Mouse (Mus musculus): ENCODE measurements around the gene Prkn.

Prkn gene

GRCm38 (mm10) chr17:11829501-11829900 lies 989.3 kb downstream of the Prkn start:
- no peak for DNase-seq (ENCODE audit: low read depth, low spot score)

DNA sequence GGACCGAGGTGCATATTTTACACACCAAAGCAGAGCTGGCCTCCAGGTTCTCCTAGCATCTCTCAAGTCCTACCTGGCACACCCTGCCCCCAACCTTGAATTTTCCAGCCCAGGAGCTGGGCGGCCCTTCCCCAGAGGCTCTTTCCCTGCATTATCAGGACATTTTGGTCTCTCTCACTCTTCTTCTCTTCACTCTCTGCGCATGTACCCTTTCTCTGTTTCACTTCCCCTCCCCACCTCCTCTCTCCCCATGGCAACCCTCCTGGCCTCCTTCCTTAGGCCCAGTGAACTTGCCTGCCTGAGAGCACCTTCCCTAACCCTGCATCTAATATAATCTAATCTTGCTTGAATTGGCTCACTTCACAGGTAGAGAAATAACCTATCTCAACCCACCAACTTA lies 996.9 kb downstream of the Prkn start:
- DNase-seq (ENCODE audit: low read depth, low spot score) = no peak

GRCm38 (mm10) chr17:11844436-11844835 lies 1004.3 kb downstream of the Prkn start:
- DNase-seq (ENCODE audit: low read depth, low spot score) = no peak

- no peak for DNase-seq (ENCODE audit: low read depth, low spot score)
Measured at GRCm38 (mm10) chr17:11844989-11845388, 1004.8 kb downstream of the Prkn start.

GRCm38 (mm10) chr17:11845506-11845905 lies 1005.3 kb downstream of the Prkn start:
- no peak for DNase-seq (ENCODE audit: low read depth, low spot score)

DNA sequence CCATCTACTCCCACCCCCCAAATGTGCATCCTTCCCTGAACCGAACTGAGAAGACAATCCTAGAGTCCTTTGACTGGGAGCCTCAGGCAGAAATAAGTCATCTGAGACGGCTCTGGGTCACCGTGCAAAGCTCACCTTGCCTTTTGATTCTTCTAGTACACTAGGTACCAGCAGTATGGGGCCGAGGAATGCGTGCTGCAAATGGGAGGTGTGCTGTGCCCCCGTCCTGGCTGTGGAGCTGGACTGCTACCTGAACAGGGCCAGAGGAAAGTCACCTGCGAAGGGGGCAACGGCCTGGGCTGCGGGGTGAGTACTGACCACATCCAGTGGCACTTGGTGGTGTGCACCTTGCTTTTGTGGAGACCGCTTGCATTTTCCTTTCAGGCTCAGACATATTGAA lies 1014.4 kb downstream of the Prkn start:
- no peak for DNase-seq (ENCODE audit: low read depth, low spot score)

DNA sequence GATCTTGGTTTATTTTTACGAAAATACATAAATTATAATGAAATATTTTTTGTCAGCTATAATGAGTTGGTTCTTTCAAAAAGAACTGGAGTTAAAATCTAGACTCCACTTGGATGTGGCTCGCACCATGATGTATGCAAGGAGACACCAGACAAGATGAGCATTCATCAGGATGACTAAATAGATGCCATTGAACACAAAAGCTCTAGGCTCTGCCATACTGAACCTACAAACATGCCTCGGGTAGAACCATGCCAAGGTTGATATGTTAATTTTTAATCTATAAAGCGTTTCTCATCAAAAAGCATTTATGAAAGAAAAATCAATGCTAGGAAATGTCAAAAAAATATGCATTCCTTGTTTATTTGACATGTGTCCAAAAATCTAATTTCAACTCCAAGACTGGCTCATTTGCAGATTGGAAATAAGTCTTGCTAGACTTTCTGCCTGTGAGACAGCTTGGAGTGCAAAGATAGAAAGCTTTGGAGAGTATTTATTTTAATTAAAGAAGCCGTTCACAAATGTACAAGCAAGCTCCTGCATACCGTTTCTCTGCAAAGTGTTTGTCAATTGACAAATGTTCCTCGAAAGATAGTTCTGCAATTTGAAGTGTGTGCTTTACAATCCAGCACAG lies 1018.7 kb downstream of the Prkn start:
- DNase-seq (ENCODE audit: low read depth, low spot score) = peak; percentile 49

GRCm38 (mm10) chr17:11861178-11861577 lies 1021.0 kb downstream of the Prkn start:
- DNase-seq (ENCODE audit: low read depth, low spot score) = no peak

DNA sequence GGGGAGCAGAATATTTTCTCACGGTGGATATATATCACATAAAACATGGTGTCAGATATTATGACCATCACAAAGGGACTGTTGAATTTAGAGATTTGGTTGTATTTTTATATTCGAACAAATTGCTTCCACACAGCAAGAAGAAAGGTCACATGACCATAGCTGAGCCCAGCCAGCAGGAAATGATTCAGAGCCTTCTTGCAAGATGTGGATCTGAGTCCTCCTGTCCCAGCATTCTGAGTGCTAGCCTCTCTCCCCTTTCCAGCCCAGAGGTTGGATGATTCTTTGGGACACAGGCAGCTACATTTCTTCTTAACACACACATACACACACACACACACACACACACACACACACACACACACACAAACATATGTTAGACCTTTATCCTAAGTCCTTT lies 1022.2 kb downstream of the Prkn start:
- no peak for DNase-seq (ENCODE audit: low read depth, low spot score)

DNA sequence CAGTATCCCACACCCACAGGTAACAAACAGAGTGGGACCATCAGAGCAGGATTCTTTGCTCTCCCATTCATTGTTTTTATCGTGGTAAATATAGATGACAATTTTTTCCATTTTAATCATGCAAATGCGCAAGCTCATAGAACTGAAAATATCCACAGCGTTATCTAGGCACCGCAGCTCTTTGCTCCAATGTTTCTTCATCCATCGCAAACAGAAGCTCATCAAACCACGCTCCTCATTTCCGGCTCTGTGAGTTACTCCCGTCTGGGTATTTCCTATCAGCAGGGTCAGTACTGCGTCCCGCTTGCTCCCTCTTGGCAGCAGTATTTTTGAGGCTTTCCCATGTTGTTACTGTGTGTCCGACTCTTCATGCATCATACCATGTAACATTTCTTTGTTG lies 1022.8 kb downstream of the Prkn start:
- DNase-seq (ENCODE audit: low read depth, low spot score) = no peak

- DNase-seq (ENCODE audit: low read depth, low spot score) = no peak
Measured at GRCm38 (mm10) chr17:11866231-11866630, 1026.0 kb downstream of the Prkn start.

- DNase-seq (ENCODE audit: low read depth, low spot score) = no peak
Measured at GRCm38 (mm10) chr17:11867334-11868095, 1027.3 kb downstream of the Prkn start.

DNA sequence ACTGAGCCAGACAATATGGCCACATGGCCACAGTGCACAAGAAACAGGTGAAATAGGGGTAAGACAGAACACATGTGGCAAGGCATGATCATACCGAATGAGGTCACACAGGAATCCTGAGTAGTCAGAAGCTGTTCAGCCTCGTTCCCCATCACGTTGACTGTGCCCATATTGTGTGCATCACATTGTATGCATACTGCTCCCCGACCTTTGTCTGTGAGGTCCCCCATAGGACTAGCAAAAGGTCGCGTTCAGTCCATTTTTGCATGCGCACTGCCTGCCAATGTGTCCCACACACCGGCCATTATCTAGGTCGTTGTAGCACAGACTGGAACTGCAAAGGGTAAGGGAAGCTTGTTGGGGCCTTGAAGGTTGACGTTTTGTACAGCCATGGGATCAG lies 1030.4 kb downstream of the Prkn start:
- no peak for DNase-seq (ENCODE audit: low read depth, low spot score)

- DNase-seq (ENCODE audit: low read depth, low spot score) = no peak
Measured at GRCm38 (mm10) chr17:11876240-11876639, 1036.1 kb downstream of the Prkn start.

DNA sequence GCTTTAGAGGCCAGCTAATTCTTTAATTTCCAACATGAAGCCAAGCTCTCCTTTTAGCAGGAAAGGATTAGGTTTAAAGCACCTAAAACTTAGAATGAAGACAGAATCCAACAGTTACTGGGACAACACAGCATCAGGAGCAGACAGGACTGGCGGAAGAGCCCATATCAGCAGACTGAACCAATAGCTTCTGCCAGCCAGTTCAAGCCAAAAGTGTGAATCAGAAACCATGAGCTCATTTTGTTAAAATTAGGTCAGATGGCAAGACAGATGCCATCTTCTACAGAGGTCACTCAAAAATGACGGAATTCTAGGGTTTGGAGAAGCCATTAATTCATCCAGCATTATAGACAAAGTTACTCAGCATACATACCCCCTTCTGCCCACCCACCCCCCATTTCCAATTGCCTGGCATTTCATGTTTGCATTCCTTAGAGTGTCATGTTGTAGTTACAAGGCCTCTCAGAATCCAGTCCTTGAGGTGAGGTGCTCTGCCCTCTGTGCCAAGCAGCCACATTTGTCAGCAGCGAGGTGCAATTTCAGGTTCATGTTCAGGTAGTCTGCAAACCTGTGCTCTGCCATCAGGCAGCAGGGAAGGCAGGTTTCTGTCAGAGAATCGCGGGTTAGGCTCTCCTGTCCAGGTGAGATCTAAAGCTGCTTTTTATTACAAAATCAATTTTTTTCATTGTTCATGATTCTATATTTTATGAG lies 1041.1 kb downstream of the Prkn start:
- DNase-seq (ENCODE audit: low read depth, low spot score) = no peak

- DNase-seq (ENCODE audit: low read depth, low spot score) = no peak
Measured at GRCm38 (mm10) chr17:11885601-11886000, 1045.4 kb downstream of the Prkn start.

- DNase-seq (ENCODE audit: low read depth, low spot score) = no peak
Measured at GRCm38 (mm10) chr17:11886963-11887362, 1046.8 kb downstream of the Prkn start.

DNA sequence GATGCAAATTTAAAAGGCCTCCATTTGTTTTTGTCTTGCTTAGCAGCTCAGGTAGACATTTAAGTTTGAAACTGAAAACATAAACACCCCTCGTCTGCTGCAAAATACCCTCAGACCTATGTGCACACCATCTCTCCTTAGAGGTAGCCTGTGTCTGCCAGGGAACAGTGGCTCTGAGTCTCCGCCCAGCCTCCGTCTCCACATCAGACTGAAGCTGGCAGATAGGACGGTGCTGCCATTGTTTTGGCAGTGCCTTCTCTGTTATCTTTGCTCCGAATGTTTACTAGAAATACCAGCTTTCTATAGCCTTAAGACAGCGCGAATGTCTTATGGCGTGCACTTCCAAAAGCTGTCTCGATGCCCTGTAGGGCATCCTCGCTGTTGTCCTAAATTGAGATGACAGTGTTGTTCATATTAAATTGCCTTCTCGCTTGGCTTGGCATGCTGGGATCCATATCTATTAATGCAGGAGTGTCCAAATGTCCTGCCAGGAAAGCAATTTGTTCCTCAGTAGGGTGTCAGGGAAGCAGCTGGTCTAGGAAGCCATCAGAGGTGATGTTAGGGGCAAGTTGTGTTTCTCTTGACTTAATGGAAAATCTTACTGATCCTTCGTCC lies 1047.5 kb downstream of the Prkn start:
- DNase-seq (ENCODE audit: low read depth, low spot score) = no peak

- DNase-seq (ENCODE audit: low read depth, low spot score) = no peak
Measured at GRCm38 (mm10) chr17:11888806-11889205, 1048.6 kb downstream of the Prkn start.

DNA sequence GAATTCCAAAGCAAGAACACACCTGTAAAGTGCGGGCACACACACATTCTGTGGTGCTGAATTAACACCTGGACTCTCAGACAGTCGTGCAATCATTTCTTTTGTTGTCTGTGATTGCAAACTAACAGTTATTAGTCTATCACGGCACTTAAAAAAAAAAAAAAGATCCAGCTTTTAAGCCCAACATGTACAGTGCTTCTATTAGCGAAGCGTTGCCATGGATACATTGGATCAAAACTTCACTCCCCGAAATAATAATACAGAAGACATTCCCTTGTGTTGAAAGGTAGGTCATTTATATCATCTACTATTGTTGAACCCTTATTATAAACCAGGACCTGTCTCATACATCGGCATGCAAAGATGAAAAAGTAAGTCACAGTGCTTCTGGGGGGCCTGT lies 1060.1 kb downstream of the Prkn start:
- DNase-seq (ENCODE audit: low read depth, low spot score) = no peak

DNA sequence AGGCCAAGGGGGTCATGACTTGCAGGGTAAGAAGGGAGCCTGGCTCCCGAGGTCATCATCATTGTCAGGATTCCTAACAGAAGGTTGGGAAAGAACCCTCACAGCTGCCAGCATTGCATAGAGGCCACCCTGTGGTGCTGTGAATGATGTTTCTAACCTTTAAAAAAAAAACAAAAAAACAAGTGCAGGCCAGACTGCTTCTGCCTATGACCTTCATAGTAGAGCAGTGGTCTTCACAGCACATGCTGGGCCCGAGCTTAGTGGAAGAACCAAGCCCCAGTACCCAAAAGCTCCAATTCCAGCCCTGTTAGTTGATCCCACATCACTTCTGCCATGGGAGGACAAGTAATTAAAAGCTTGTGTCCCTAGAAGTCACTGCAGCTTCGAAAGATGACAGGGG lies 1061.5 kb downstream of the Prkn start:
- no peak for DNase-seq (ENCODE audit: low read depth, low spot score)

- DNase-seq (ENCODE audit: low read depth, low spot score) = no peak
Measured at GRCm38 (mm10) chr17:11903001-11903400, 1062.8 kb downstream of the Prkn start.

Measured in brain, embryonic 18.5 days (tissue).